Mouse (Mus musculus): ENCODE measurements around the gene Olfr146. TPM values are rescaled to one million over a fixed set of nuclear protein-coding genes. Genes with fewer than 3 reads are reported as not detected.

Gene Olfr146
- not detected for total RNA-seq (2021)
- long read RNA-seq, experiment 1: 0 reads
- long read RNA-seq, experiment 2: 0 reads

DNA sequence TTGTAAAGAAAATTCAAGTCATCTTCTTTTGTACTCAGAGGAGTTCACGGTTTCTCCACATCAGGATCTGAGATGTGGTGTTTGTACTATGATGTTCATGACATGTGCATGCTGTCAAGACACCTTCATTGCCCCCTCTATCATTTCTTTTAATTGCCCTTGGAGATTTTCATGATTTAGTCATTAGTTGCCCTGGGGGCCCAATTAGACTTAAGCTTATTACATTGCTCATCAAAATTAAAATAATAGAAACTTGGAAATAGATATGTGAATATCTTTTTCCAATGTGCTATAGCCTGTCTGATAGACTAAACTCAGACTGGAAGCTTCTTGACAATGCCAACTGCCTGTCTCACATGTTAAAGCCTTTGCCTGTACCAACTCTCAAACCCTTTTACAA is at the start of gene Olfr146:
TSS of gene Olfr146 (minus strand) at position 101 of the 400 bp plus-strand sequence.
- DNase-seq: no peak

DNA sequence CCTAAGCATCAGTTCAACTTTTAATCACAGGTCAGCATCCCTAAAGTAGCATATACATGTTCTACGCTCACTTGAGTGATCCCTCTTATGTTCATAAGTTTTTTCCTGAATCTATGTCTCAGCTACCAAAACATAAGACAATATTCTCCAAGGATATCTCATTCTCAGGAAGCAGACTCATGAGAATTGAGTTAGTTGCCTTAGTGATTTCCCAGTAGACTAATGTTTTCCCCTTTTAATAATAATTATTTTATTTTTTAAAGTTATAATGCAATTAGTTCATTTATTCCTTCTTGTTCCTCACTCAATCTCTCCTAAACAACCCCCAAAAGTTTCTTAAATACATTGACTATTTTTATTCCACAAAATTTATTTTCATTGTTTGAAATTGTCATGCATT is 41.7 kb upstream of the Olfr146 start, which contains the start of gene Olfr937:
TSS of gene Olfr937 (minus strand) at position 101 of the 400 bp plus-strand sequence.
- no peak for DNase-seq

GRCm38 (mm10) chr9:38999583-38999982 is 23.6 kb downstream of the Olfr146 start, which contains the start of gene Olfr935:
Olfr935 (minus strand) TSS chr9:38999683.
- DNase-seq: no peak

DNA sequence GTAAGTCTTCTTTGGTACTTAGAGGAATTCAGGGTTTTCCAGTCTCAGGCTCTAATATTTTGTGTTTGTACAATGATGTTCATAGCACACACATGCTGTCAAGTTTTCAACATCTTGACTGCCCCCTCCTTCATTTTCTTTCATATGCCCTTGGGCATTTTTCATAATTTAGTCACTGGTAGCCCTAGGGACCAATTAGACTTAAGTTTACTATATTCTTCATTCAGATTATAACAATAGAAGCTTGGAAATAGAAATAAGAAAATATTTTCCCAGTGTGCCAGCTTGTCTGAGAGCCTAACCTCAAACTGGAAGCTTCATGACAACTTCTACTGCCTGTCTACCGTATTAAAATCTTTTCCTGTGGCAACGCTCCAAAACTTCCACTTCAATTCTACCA is 35.0 kb downstream of the Olfr146 start, which contains the start of gene Olfr934:
TSS of gene Olfr934 (minus strand) at position 101 of the 400 bp plus-strand sequence.
- no peak for DNase-seq

DNA sequence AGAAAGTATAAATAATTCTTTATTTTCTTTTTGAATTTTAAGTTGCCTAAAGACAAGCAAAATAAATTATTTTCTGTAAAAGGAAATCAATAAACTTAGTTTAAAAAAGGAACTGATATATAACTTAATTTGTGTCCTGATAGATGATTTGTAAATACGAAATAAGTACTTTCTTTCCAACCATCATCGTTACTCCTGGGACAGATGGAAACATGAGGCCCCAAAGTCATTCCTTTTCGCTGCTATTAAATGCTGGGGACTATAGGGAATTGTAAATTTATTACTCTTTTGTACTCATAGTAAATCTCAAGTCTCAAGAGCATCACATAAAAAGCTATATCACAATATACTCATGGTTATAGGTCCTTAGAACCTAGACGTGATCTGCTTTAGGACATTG is 51.2 kb downstream of the Olfr146 start, which contains the start of gene Olfr933:
TSS of gene Olfr933 (plus strand) at position 301 of the 400 bp plus-strand sequence.
- DNase-seq: no peak

Small RNA genes within 50 kb of the gene (microRNA-seq; reads per million reads assigned to microRNA genes)
- gene Gm25529: 0 reads per million in 2 experiments

Other genes starting within 250 kb of the Olfr146 start
- gene Olfr922, start 208.8 kb downstream of the Olfr146 start, total RNA-seq (2021): not detected
- gene Olfr923, start 196.8 kb downstream of the Olfr146 start, total RNA-seq (2021): not detected
- gene Olfr924, start 178.9 kb downstream of the Olfr146 start, total RNA-seq (2021): not detected
- gene Olfr26, start 168.3 kb downstream of the Olfr146 start, total RNA-seq (2021): not detected
- not detected for gene Olfr926, start 146.3 kb downstream of the Olfr146 start, total RNA-seq (2021)
- gene Olfr930, start 93.6 kb downstream of the Olfr146 start, total RNA-seq (2021): not detected
- not detected for gene Olfr933, start 51.1 kb downstream of the Olfr146 start, total RNA-seq (2021)
- gene Olfr934, start 35.1 kb downstream of the Olfr146 start, total RNA-seq (2021): not detected
- not detected for gene Olfr935, start 23.7 kb downstream of the Olfr146 start, total RNA-seq (2021)
- not detected for gene Olfr937, start 41.6 kb upstream of the Olfr146 start, total RNA-seq (2021)
- not detected for gene Olfr938, start 55.5 kb upstream of the Olfr146 start, total RNA-seq (2021)
- gene Olfr27, start 104.8 kb upstream of the Olfr146 start, total RNA-seq (2021): not detected
- gene Olfr943, start 142.9 kb upstream of the Olfr146 start, total RNA-seq (2021): not detected
- gene Olfr944, start 178.5 kb upstream of the Olfr146 start, total RNA-seq (2021): not detected
- gene Olfr1537, start 226.6 kb upstream of the Olfr146 start, total RNA-seq (2021): not detected